Mouse (Mus musculus) liver, embryonic 14.5 days (tissue): ENCODE results near the gene Esyt2.

Source experiments
- CTCF ChIP-seq: IDR thresholded peaks from 2 replicates; pipeline ENCODE4 v1.5.1; 2016; ENCODE audit warnings: antibody characterized with exemption, low read depth, control low read depth
- EP300 ChIP-seq: IDR thresholded peaks from 2 replicates; pipeline ENCODE4 v1.6.1; 2016; ENCODE audit warnings: antibody characterized with exemption, low read depth

GRCm38 (mm10) chr12:116231612-116232011, 49.4 kb upstream of the Esyt2 start:
- TF ChIP-seq CTCF, result no peak
- TF ChIP-seq EP300, result no peak
